Mouse (Mus musculus): ENCODE results near the gene Adarb1. TPM values are rescaled to one million over a fixed set of nuclear protein-coding genes. Genes with fewer than 3 reads are reported as not detected.

Adarb1 gene
- polyA plus RNA-seq, 1 experiment from 2014 or later, result 7.9 TPM

DNA sequence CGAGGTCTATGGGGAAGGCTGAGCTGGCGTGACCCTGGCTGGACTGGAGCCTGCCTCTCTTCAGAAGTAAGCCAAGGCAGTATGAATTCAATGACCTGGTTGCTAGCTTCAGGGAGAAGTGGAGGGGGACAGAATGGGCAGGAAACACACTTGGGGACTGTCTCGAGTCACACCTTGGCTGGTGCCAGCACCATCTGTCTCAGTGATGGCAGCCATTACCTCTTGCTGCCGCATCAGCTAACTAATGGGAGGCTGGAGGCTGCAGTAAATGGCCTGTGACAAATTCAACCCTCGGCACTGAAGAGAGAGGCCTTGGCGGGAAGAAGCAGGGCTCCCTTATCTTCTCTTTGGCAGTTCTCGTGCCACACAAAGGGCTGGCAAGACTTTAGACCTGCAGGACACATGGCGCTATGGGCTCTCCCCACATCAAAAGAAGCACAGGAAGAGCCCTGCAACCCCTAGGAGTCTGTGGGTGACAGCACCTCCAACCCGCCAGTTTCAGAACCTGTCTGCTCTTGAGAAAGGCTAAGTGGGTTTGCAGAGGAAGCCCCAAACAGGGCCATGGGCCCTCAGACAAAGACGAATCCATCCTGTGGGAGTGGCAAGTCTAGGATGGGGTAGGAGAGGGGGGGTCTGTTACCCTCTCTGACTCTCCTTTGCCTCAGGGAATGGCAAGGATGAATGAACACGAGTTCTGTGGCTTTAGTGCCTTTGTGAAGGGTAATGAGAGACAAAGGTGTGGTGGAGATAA, 144.9 kb downstream of the Adarb1 start:
- Histone ChIP-seq H3K36me3 (ENCODE audit: poor library complexity, severe bottlenecking) (peaks cover 26% of the 10 kb centered on the region), H3K9me3 (replicated peaks) (no peaks in the 10 kb centered on the region), H3K9ac (no peak overlapping the region), H3K4me2 (no peak overlapping the region), H3K27me3 (no peaks in the 10 kb centered on the region), H3K4me1 (no peaks in the 10 kb centered on the region; the same call in 1 of the 2 replicates), H3K4me3 (no peak overlapping the region), H3K27ac (no peak overlapping the region)
- no peak for ATAC-seq
- WGBS, result 51% methylated on average over 11 of the region's 11 CpGs

DNA sequence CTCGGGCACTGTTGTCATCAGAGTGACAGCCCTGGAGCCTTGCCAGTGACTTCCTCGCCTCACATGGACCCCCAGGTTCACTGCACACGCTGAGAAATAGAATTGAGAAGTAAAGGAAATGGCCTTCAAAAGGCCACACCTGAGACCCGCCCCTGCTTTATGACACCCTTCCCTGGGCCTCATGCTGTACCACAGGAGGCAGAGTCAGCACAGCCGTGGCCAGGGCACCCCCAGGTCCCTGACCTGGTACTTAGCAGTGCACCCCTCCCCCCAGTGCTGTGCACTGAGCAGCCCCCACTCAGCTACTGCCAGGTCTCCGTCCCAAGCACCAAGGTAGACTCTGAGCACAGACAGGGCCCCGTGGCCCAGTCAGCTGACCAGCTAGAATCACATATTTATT, 148.9 kb downstream of the Adarb1 start:
- no peak overlapping the region for H3K9ac ChIP-seq
- no peak overlapping the region for H3K27ac ChIP-seq
- H3K36me3 ChIP-seq (ENCODE audit: poor library complexity, severe bottlenecking), result peaks cover 67% of the 10 kb centered on the region

DNA sequence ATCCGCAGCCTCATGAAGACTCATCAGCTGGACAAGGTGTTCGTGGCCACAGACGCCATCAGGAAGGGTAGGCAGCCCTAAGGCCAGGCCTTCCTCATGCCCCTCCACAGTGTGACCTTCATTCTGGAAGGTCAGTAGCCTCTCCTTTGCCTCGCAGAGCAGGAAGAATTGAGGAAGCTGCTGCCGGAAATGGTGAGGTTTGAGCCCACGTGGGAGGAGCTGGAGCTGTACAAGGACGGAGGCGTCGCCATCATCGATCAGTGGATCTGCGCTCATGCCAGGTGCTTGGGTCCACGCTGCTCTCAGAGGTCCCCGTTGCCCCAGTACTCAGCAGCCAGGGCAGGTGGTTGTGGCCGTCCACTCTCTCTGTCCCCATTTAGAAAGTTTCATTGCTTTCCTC, 151.0 kb downstream of the Adarb1 start:
- WGBS, result 97% methylated on average over 14 of the region's 14 CpGs
- Histone ChIP-seq H3K9me3 (replicated peaks) (no peaks in the 10 kb centered on the region), H3K4me3 (no peak overlapping the region), H3K27me3 (no peaks in the 10 kb centered on the region), H3K9ac (no peak overlapping the region), H3K4me1 (no peaks in the 10 kb centered on the region), H3K27ac (no peak overlapping the region), H3K36me3 (ENCODE audit: poor library complexity, severe bottlenecking) (peaks cover 88% of the 10 kb centered on the region), H3K4me2 (no peak overlapping the region)
- ATAC-seq, result no peak

More for the DNA sequence above, 148.9 kb downstream of the Adarb1 start:
- Histone ChIP-seq H3K4me1 (no peaks in the 10 kb centered on the region; the same call in 1 of the 2 replicates), H3K4me2 (no peak overlapping the region), H3K9me3 (replicated peaks) (no peaks in the 10 kb centered on the region), H3K27me3 (no peaks in the 10 kb centered on the region), H3K4me3 (no peak overlapping the region)
- WGBS, result 87% methylated on average over 7 of the region's 7 CpGs
- no peak for ATAC-seq

DNA sequence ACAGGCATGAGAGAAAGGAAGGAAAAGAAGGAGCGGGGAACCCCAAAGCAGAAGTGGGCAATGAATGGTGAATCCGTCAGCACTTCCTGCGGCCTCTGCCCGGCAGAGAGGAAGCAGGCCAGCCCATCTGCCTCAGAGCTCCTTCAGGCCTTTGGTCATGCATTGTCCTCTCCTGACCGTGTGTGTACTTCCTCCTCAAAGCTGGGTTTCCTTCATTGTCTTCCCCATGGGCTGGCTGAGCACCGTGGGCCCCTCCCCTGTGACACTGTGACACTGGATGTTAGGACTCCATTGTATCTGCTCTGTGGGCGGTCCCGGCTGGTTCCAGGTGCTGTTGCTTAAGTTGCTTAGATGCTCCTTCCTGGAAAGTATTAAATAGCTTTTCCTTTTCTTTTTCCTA, 151.8 kb downstream of the Adarb1 start:
- H3K36me3 ChIP-seq (ENCODE audit: poor library complexity, severe bottlenecking), result peaks cover 95% of the 10 kb centered on the region
- no peak overlapping the region for H3K27ac ChIP-seq
- 73% methylated on average over 8 of the region's 8 CpGs for WGBS
- H3K4me1 ChIP-seq, result no peaks in the 10 kb centered on the region
- no peak for ATAC-seq
- no peaks in the 10 kb centered on the region for H3K9me3 ChIP-seq (replicated peaks)
- no peaks in the 10 kb centered on the region for H3K27me3 ChIP-seq
- H3K4me3 ChIP-seq, result no peak overlapping the region
- no peak overlapping the region for H3K9ac ChIP-seq
- no peak overlapping the region for H3K4me2 ChIP-seq

DNA sequence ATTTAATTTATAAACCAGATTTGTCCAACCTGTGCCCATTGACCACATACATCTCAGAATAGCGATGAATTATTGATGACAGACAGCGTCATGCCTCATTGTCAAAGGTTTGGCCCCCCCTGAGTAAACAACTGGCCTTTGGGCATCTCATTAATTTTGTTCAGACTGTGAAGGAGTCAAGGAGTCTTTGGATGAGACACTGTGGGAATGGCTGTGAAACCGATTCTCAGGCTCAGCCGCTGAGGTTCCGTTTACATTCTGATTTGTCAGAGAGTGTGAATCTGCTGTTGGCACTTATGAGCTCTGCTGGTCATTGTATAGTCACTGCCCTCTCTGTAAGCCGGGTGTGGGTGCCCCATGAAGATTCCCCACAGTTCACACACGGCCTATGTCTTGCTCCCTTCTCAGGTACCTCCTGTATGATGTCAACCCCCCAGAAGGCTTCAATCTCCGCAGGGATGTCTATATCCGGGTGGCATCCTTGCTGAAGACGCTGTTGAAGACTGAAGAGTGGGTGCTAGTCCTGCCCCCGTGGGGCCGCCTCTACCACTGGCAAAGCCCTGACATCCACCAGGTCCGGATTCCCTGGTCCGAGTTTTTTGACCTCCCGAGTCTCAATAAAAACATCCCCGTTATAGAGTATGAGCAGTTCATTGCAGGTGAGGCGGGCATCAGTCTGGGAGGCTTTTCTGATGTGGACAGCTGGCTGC, 157.7 kb downstream of the Adarb1 start:
- WGBS, result 87% methylated on average over 17 of the region's 17 CpGs
- H3K27ac ChIP-seq, result no peak overlapping the region
- peak overlapping the region; percentile 91 for H3K9ac ChIP-seq
- H3K4me1 ChIP-seq, result peaks cover 27% of the 10 kb centered on the region
- H3K4me2 ChIP-seq, result peak overlapping the region; percentile 91
- peak overlapping the region; percentile 91 for H3K4me3 ChIP-seq
- H3K36me3 ChIP-seq (ENCODE audit: poor library complexity, severe bottlenecking), result peaks cover 49% of the 10 kb centered on the region
- no peaks in the 10 kb centered on the region for H3K9me3 ChIP-seq (replicated peaks)
- H3K27me3 ChIP-seq, result no peaks in the 10 kb centered on the region
- ATAC-seq, result no peak

DNA sequence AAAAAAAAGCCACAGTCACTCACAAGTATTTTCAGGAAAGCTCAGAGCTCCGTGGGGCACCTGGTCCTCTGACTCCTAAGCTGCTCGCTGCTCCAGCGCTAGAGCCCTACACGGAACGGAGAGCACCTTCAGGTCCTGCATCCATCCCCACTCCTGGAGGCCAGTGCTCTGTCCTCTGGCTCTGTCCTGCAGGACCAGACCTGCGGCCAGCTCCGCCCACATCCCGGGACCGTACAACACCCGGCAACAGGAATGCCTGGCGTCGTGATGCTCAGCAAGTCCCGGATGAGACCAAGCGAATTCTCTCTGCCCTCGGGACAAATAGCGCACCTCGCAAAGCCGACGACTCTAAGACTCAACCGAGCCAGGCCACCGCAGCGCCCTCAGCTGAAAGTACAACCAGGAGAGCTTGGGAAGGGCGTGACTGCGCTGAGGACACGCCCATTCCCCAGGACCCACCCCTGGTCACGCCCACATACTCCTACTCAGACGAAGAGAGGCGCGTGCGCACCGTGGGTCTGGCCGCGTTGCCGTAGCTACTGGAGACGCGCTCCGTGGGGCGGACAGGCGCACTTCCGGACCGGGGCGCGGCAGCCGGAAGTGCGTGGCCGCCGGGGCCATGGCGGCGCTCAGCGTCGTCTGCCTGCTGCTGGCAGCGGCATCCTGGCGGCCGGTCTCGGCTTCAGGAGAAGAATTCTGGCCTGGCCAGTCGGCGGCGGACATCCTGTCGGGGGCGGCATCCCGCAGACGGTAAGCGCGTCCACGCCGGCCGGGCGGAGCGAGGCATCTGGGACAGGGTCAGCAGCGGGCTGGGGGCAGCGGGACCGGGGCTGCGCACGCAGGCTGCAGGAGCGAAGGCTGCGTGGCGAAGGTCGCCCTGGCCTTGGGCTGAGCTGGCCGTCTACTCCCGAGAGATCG, 159.1 kb downstream of the Adarb1 start, which contains the start of gene Pofut2:
Gene Pofut2, plus strand, starts transcription at position 515 of the 918 bp plus-strand sequence.
- WGBS, result under 1% methylated on average over 81 of the region's 81 CpGs
- H3K27me3 ChIP-seq, result no peaks in the 10 kb centered on the region
- peak within 1 kb of the TSS; percentile 76 for H3K27ac ChIP-seq
- H3K36me3 ChIP-seq (ENCODE audit: poor library complexity, severe bottlenecking), result peaks cover 35% of the 10 kb centered on the region
- peak; percentile 99 for ATAC-seq
- H3K4me1 ChIP-seq, result peaks cover 29% of the 10 kb centered on the region
- H3K9ac ChIP-seq, result peak within 1 kb of the TSS; percentile 91
- peak within 1 kb of the TSS; percentile 91 for H3K4me2 ChIP-seq
- H3K4me3 ChIP-seq, result peak within 1 kb of the TSS; percentile 91
- no peaks in the 10 kb centered on the region for H3K9me3 ChIP-seq (replicated peaks)

DNA sequence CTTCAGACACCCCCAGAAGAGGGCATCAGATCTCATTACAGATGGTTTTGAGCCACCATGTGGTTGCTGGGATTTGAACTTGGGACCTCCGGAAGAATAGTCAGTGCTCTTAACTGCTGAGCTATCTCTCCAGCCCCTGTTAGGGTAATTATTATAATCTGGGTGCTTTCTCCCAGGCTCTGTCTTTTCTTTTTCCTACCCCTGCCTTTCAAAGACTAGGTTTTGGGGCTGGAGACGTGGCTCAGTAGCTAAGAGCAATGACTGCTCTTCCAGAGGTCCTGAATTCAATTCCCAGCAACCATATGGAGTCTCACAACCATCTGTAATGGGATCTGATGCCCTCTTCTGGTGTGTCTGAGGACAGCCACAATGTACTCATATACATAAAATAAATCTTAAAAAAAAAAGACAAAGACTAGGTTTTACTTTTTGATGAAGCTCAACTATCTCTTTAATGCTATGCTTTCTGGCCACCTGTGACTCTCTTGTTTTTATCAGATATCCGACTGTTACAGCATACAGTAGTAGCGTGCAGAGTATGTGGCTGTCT, 160.0 kb downstream of the Adarb1 start:
- peak overlapping the region; percentile 91 for H3K4me3 ChIP-seq
- H3K27me3 ChIP-seq, result no peaks in the 10 kb centered on the region
- H3K36me3 ChIP-seq (ENCODE audit: poor library complexity, severe bottlenecking), result peaks cover 27% of the 10 kb centered on the region
- H3K9me3 ChIP-seq (replicated peaks), result no peaks in the 10 kb centered on the region
- no peak; the same call in 1 of the 2 replicates for ATAC-seq
- WGBS, result 58% methylated on average over 4 of the region's 4 CpGs
- H3K27ac ChIP-seq, result no peak overlapping the region
- peaks cover 29% of the 10 kb centered on the region for H3K4me1 ChIP-seq
- no peak overlapping the region for H3K9ac ChIP-seq
- H3K4me2 ChIP-seq, result peak overlapping the region; percentile 91

DNA sequence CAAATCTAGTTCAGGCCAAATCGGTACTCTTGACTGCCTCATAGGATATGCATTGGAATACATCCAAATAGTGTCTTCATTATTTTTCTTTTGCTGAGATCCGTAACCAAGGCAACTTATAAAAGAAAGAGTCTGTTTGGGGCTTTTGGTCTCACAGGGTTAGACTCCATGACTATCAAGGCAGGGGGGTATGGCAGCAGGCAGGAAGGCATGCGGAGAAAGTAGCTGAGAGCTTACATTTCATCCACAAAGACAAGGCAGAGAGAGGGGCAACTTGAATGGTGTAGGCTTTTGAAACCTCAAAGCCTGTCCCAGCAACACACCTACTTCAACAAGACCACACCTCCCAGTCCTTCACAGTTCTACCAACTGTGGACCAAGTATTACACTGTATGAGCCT, 162.4 kb downstream of the Adarb1 start:
- no peak for ATAC-seq

DNA sequence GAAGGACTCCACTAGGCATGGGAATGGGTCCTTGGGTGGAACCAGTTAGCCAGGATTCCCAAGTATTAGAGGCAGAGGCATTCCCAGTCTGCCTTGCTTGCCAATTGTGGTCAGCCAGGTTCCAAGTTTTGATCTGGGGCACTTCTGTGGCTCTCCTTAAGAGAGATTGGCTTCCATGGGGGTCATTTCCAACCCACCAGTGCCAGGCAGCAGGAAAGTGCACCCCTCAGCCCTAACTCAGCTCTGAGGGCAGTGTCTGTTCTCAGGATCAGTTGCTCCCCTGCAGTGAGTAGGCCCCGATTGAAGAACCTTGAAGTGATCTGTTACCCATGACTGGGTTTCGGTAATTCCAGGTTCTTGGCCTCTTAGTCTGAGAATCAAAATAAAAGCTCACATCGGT, 162.8 kb downstream of the Adarb1 start:
- no peak for ATAC-seq
- WGBS, result 61% methylated on average over 3 of the region's 3 CpGs

More for the DNA sequence above, 162.4 kb downstream of the Adarb1 start:
- Histone ChIP-seq H3K9ac (no peak overlapping the region), H3K4me2 (no peak overlapping the region), H3K36me3 (ENCODE audit: poor library complexity, severe bottlenecking) (peaks cover 2% of the 10 kb centered on the region), H3K27me3 (no peaks in the 10 kb centered on the region), H3K9me3 (replicated peaks) (no peaks in the 10 kb centered on the region), H3K4me3 (no peak overlapping the region), H3K27ac (no peak overlapping the region), H3K4me1 (peaks cover 35% of the 10 kb centered on the region)
- whole genome bisulfite sequencing, result 45% methylated on average over 3 of the region's 3 CpGs

DNA sequence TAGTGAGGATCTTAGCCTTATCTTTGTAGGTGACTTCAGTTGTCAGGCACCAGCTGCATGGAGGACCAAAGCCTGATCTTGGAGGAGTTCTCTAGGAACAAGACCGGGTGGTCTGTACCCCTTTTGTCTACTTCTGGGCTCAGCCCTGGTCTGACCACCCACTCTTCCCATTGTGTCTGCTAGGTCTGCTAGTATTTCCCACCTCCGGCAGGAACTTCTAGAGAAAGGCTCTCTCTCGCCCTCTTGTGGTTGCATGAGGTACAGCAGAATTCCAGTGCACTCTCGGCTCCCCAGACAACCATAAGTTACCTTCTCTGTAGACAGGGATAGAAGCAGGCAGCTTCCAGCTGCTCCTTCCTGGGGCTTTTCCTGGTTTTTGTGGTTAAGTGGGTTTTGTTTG, 165.3 kb downstream of the Adarb1 start:
- Histone ChIP-seq H3K4me1 (peaks cover 20% of the 10 kb centered on the region), H3K27me3 (no peaks in the 10 kb centered on the region), H3K27ac (no peak overlapping the region), H3K4me3 (no peak overlapping the region), H3K36me3 (ENCODE audit: poor library complexity, severe bottlenecking) (no peaks in the 10 kb centered on the region), H3K4me2 (no peak overlapping the region), H3K9ac (no peak overlapping the region), H3K9me3 (replicated peaks) (no peaks in the 10 kb centered on the region)
- ATAC-seq, result peak; percentile 78
- WGBS, result 0% methylated on average over 4 of the region's 4 CpGs

More for the DNA sequence above, 162.8 kb downstream of the Adarb1 start:
- H3K36me3 ChIP-seq (ENCODE audit: poor library complexity, severe bottlenecking), result no peaks in the 10 kb centered on the region
- H3K4me3 ChIP-seq, result no peak overlapping the region
- peaks cover 31% of the 10 kb centered on the region for H3K4me1 ChIP-seq
- H3K4me2 ChIP-seq, result no peak overlapping the region
- no peaks in the 10 kb centered on the region for H3K9me3 ChIP-seq (replicated peaks)
- H3K27me3 ChIP-seq, result no peaks in the 10 kb centered on the region
- H3K9ac ChIP-seq, result no peak overlapping the region
- no peak overlapping the region for H3K27ac ChIP-seq

DNA sequence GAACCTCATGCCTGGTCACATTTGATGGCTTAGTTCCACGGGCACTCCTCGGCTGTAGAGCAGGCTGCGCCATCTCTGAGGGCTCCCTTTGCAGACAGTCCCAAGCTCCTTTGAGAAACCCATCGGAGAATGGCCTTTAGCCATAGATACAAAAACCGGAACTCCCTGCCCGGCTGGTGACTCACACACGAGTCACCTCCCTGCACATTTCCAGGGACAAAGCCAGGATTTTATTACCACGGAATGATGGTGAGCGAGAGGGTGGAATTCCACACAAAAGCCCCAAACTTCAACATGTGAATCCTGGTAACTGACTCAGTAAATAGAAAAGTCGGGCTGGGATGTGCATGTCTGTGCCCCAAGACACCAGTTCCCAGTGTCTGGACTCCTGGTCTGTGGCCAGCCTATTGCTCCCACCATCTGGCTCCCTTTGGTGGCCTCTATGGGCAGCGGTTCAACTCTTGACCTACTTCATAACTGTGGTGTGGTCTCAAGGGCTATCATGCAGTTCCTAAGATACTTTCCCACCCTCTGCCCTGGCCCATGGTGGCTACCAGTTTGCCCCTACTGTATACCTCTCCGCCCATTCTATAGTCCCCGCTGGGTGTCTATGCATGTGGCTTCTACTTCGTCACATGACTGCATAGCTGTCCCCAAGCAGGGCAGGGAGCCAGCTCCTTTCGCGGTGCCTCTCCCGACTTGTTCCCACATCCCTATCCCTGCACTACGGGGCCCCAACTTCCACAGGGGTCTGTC, 166.1 kb downstream of the Adarb1 start:
- Histone ChIP-seq H3K9me3 (replicated peaks) (no peaks in the 10 kb centered on the region), H3K4me1 (peaks cover 20% of the 10 kb centered on the region), H3K27me3 (no peaks in the 10 kb centered on the region), H3K36me3 (ENCODE audit: poor library complexity, severe bottlenecking) (no peaks in the 10 kb centered on the region), H3K9ac (no peak overlapping the region), H3K4me2 (no peak overlapping the region), H3K27ac (no peak overlapping the region), H3K4me3 (no peak overlapping the region)
- ATAC-seq, result peak; percentile 39; the same call in 1 of the 2 replicates
- WGBS, result 73% methylated on average over 18 of the region's 18 CpGs
